Mouse (Mus musculus): ENCODE measurements around the gene Vps26a. TPM values are rescaled to one million over a fixed set of nuclear protein-coding genes. Genes with fewer than 3 reads are reported as not detected.
"Not testable (repeated sequence)": the region's sequence is repeated elsewhere in the genome, so short reads cannot be mapped to it uniquely, and the experiment has no call there.

Gene Vps26a
- polyA plus RNA-seq, 1 experiment: 5.6 TPM

DNA sequence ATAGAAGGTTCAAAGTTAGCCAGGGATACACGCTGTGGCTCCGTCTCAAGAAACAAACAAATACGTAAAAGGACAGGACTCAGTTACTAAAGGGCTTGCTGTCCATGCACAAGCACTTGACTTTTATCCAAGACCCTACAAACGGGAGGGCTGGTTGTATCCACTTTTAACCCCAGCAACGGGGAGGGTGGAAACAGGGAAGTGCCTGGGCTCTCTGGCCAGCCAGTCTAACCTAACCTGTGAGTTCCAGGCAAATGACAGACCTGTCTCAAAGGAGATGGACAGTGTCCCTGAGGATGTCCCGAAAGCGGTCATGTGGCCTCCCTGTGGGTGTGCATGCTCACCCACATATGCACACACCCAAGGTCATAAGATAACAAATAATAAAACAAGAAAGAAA lies 15.3 kb upstream of the Vps26a start:
- TF ChIP-seq POLR2A (IDR thresholded peaks at IDR 0.05; ENCODE audit: low read depth, low read length): no peak
- no peak for TF ChIP-seq CTCF (IDR thresholded peaks at IDR 0.05; ENCODE audit: extremely low read depth, insufficient read depth, insufficient read length, insufficient replicate concordance)
- 64% methylated on average over 7 of the region's 7 CpGs for WGBS
- peak overlapping the region; percentile 15 for H3K27ac ChIP-seq (ENCODE audit: insufficient read depth, low read length)
- H3K4me1 ChIP-seq (ENCODE audit: control insufficient read depth, insufficient read depth, insufficient read length): peaks cover 12% of the 10 kb centered on the region; the same call in 1 of the 2 replicates
- no peak for DNase-seq (ENCODE audit: low read depth in 1 of 2, low spot score in 2 of 2)
- no peaks in the 10 kb centered on the region for H3K27me3 ChIP-seq (ENCODE audit: control insufficient read depth, insufficient read depth, low read length)
- H3K4me3 ChIP-seq (ENCODE audit: extremely low read depth, insufficient read depth, insufficient read length): no peak overlapping the region
- H3K36me3 ChIP-seq (ENCODE audit: control insufficient read depth, insufficient read depth, low read length): peaks cover 9% of the 10 kb centered on the region

DNA sequence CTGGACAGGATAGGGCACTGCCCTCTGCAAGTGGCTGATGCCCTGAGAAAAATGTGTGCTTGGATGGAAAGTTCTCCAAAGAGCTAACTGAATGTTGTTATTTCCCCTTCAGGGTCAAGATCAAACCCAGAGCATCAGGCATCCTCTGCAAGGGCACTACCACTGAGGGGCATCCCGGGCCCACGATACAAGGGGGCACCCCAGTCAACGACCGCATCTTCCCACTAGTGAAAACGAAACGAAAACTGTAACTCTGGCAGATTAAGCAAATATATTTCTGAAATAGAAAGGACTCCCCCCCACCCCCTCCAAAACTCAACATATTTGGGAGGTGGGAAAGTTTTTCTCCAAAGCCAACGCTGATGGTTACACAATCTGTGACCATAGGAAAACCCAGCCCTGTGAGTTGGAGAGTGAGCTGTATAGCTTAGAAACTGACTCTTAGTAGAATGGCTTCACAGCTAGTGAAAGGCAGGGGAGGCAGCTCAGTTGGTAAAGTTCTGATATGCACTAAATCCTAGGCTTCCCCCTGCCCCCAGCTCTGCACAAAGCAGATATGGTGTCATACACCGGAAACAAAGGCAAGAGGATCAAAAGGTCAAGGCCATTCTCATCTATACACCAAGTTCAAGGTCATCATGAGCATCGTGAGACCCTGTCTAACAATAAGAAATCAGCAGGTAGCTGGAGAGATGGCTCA lies 14.5 kb upstream of the Vps26a start:
- no peak for TF ChIP-seq CTCF (IDR thresholded peaks at IDR 0.05; ENCODE audit: extremely low read depth, insufficient read depth, insufficient read length, insufficient replicate concordance)
- TF ChIP-seq POLR2A (IDR thresholded peaks at IDR 0.05; ENCODE audit: low read depth, low read length): no peak

DNA sequence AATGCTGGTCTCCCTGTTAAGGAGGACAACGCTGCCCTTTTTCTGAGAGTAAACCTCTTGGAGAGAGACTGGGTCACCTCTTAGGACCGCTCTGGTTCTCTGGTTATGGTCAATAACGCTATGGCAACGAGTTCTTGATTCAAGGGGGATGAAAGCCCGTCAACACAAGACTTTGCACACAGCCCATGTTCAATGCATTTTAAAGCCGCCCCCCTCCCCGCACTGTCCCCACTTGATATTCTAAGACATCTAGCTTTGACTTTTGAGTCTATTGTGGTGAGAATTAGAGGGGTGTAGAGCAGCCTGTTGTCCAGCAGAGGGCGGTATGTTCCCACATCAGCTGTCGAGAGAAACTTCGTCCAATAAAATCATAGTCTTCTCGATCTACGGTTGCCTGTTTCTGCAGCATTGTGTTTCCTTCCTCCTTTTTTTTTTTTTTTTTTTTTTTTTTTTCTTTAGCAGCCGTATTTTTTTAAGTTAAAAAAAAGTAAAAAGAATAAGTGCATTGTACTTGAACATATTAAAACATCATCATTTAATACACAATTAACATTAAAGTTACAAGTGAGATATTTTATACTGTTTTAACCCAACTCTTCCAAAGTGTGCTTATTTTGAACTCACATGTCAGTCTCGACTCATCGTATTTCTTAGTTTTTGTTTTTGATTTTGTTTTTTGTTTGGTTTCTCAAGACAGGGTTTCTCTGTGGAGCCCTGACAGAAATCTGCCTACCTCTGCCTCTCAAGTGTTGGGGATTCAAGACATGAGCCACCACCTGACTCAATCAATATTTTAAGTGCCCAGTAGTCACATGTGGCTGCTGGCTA lies 13.7 kb upstream of the Vps26a start:
- WGBS: 22% methylated on average over 15 of the region's 15 CpGs
- H3K27me3 ChIP-seq (ENCODE audit: control insufficient read depth, insufficient read depth, low read length): no peaks in the 10 kb centered on the region
- TF ChIP-seq POLR2A (IDR thresholded peaks at IDR 0.05; ENCODE audit: low read depth, low read length): no peak
- TF ChIP-seq CTCF (IDR thresholded peaks at IDR 0.05; ENCODE audit: extremely low read depth, insufficient read depth, insufficient read length, insufficient replicate concordance): peak; percentile 85; the same call in 1 of the 2 replicates
- peak overlapping the region; percentile 76 for H3K27ac ChIP-seq (ENCODE audit: insufficient read depth, low read length)
- peaks cover 12% of the 10 kb centered on the region; the same call in 1 of the 2 replicates for H3K4me1 ChIP-seq (ENCODE audit: control insufficient read depth, insufficient read depth, insufficient read length)
- peak overlapping the region; percentile 17; the same call in 1 of the 2 replicates for H3K4me3 ChIP-seq (ENCODE audit: extremely low read depth, insufficient read depth, insufficient read length)
- peaks cover 18% of the 10 kb centered on the region for H3K36me3 ChIP-seq (ENCODE audit: control insufficient read depth, insufficient read depth, low read length)
- DNase-seq (ENCODE audit: low read depth in 1 of 2, low spot score in 2 of 2): peak; percentile 68 to 78

More for the DNA sequence above, 14.5 kb upstream of the Vps26a start:
- DNase-seq (ENCODE audit: low read depth in 1 of 2, low spot score in 2 of 2): no peak
- no peaks in the 10 kb centered on the region for H3K27me3 ChIP-seq (ENCODE audit: control insufficient read depth, insufficient read depth, low read length)
- peaks cover 11% of the 10 kb centered on the region for H3K36me3 ChIP-seq (ENCODE audit: control insufficient read depth, insufficient read depth, low read length)
- H3K4me1 ChIP-seq (ENCODE audit: control insufficient read depth, insufficient read depth, insufficient read length): peaks cover 12% of the 10 kb centered on the region; the same call in 1 of the 2 replicates
- peak overlapping the region; percentile 76 for H3K27ac ChIP-seq (ENCODE audit: insufficient read depth, low read length)
- 12% methylated on average over 9 of the region's 9 CpGs for WGBS
- H3K4me3 ChIP-seq (ENCODE audit: extremely low read depth, insufficient read depth, insufficient read length): peak overlapping the region; percentile 17; the same call in 1 of the 2 replicates

DNA sequence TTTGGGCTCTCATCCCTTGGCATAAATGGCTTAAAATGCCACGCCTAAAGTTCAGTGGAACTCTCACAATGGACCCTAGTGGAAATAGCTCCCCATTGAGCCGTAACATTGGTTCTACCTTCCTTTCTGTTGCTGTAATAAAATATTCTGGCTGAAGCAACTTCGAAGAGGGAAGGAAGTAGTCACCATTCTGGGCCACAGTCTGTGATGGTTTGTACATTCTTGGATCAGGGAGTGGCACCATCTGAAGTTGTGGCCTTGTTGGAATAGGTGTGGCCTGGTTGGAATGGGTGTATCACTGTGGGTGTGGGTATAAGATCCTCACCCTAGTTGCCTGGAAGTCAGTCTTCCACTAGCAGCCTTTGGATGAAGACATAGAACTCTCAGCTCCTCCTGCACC lies 5.1 kb upstream of the Vps26a start:
- H3K27me3 ChIP-seq (ENCODE audit: control insufficient read depth, insufficient read depth, low read length); H3K4me3 ChIP-seq (ENCODE audit: extremely low read depth, insufficient read depth, insufficient read length); H3K27ac ChIP-seq (ENCODE audit: insufficient read depth, low read length); DNase-seq (ENCODE audit: low read depth in 1 of 2, low spot score in 2 of 2); H3K4me1 ChIP-seq (ENCODE audit: control insufficient read depth, insufficient read depth, insufficient read length): not testable (repeated sequence)
- WGBS: 76% methylated on average over 3 of the region's 3 CpGs
- peaks cover 20% of the 10 kb centered on the region for H3K36me3 ChIP-seq (ENCODE audit: control insufficient read depth, insufficient read depth, low read length)

DNA sequence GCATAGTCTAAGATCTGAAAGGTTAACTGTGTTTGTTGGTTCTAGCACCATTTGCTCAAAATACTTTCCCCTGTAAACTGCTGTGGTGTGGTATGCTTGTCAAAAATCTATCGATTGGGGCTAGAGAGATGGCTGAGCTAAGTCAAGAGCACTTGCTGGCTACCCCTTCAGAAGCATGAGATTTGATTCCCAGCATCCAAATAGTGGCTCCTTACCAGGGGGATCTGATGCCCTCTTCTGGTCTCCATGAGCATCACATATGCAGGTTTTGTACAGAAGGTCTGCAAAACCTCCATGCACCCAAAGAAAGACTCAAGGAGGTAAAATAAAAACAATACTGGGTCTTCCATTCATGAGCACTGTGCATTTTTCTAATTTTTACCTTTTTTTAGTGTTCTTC lies 1.7 kb upstream of the Vps26a start:
- WGBS: 30% methylated on average over 1 of the region's 1 CpGs
- Histone ChIP-seq H3K4me1 (ENCODE audit: control insufficient read depth, insufficient read depth, insufficient read length) (peaks cover 2% of the 10 kb centered on the region; the same call in 1 of the 2 replicates), H3K36me3 (ENCODE audit: control insufficient read depth, insufficient read depth, low read length) (peaks cover 3% of the 10 kb centered on the region; the same call in 1 of the 2 replicates), H3K4me3 (ENCODE audit: extremely low read depth, insufficient read depth, insufficient read length) (no peak overlapping the region), H3K27me3 (ENCODE audit: control insufficient read depth, insufficient read depth, low read length) (no peaks in the 10 kb centered on the region), H3K27ac (ENCODE audit: insufficient read depth, low read length) (no peak overlapping the region)
- TF ChIP-seq POLR2A (IDR thresholded peaks at IDR 0.05; ENCODE audit: low read depth, low read length): no peak
- peak; percentile 11; the same call in 1 of the 2 replicates for TF ChIP-seq CTCF (IDR thresholded peaks at IDR 0.05; ENCODE audit: extremely low read depth, insufficient read depth, insufficient read length, insufficient replicate concordance)
- DNase-seq (ENCODE audit: low read depth in 1 of 2, low spot score in 2 of 2): no peak

DNA sequence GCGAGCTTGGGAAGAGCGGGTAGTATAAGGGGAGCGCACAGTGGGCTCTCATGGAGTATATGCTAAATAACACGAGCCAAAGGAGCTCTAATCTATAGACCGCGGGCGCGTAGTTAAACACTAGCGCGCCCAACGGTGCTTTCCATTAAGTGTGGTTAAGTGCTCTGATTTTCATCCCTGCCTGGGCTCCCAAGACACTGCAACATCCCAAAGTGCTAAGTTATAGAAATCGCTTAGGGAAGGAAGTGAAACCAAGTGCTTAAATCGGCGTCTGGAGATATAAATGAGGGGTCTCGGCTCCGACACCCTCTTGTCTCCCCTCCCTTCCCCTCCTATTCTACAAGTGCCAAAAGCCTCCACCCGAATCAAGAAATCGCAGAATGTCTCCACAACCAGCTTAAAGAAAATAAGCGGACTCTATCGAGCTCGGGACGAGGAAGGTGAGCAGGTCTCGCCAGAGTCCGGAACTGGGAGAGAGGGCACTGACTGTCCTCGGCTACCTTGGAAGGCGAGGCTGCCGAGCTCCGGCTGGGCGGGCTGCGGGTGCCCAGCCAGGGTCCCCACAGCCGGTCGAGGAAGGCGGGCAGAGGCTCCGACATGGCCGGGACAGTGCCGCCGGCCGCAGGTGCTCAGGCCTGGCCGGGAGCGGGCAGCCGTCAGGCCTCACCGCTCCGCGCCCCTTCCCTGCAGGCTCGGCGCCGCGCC lies 575 bp downstream of the Vps26a start:
- TF ChIP-seq POLR2A (IDR thresholded peaks at IDR 0.05; ENCODE audit: low read depth, low read length): no peak
- H3K4me1 ChIP-seq (ENCODE audit: control insufficient read depth, insufficient read depth, insufficient read length): peaks cover 2% of the 10 kb centered on the region; the same call in 1 of the 2 replicates
- under 1% methylated on average over 45 of the region's 48 CpGs for WGBS
- no peaks in the 10 kb centered on the region for H3K27me3 ChIP-seq (ENCODE audit: control insufficient read depth, insufficient read depth, low read length)
- DNase-seq (ENCODE audit: low read depth in 1 of 2, low spot score in 2 of 2): no peak
- H3K36me3 ChIP-seq (ENCODE audit: control insufficient read depth, insufficient read depth, low read length): no peaks in the 10 kb centered on the region
- H3K27ac ChIP-seq (ENCODE audit: insufficient read depth, low read length): peak overlapping the region; percentile 77
- H3K4me3 ChIP-seq (ENCODE audit: extremely low read depth, insufficient read depth, insufficient read length): peak overlapping the region; percentile 69

Measured in spleen, adult 2 months (tissue).